Mouse (Mus musculus) hindbrain, embryonic 14.5 days (tissue): ENCODE data around the gene Gm8764. TPM values are rescaled to one million over a fixed set of nuclear protein-coding genes. Genes with fewer than 3 reads are reported as not detected.

Experiments
- ATAC-seq: fragments of 200-750 bp; cut with Nextera tagmentation; 2 replicates; pipeline ENCODE4 v1.8.0; 2017; ENCODE audit warnings: moderate number of reproducible peaks, mild to moderate bottlenecking, moderate TSS enrichment, moderate library complexity; ENCODE audit not compliant: low FRiP score
- DNase-seq: peaks from one replicate; pipeline ENCODE4 v3.0.0-alpha.2; 2015; ENCODE audit warnings: low spot score
- H3K27ac ChIP-seq: fragments of 300-500 bp; sonication (generic); 2 replicates; pipeline ENCODE4 v1.5.1; 2014; ENCODE audit warnings: mild to moderate bottlenecking, moderate library complexity
- H3K27me3 ChIP-seq: fragments of 300-500 bp; sonication (generic); 2 replicates; pipeline ENCODE4 v1.6.1; 2014; ENCODE audit warnings: mild to moderate bottlenecking, low read length, mixed read lengths; ENCODE audit not compliant: control insufficient read depth, insufficient read depth
- H3K36me3 ChIP-seq: fragments of 300-500 bp; sonication (generic); replicated peaks from 2 replicates; pipeline ENCODE4 v1.6.1; 2014; ENCODE audit not compliant: control insufficient read depth, insufficient read depth
- H3K4me1 ChIP-seq: fragments of 300-500 bp; sonication (generic); replicated peaks from 2 replicates; pipeline ENCODE4 v1.6.1; 2014; ENCODE audit warnings: antibody characterized with exemption, low read length, mixed read lengths; ENCODE audit not compliant: control insufficient read depth, insufficient read depth
- H3K4me2 ChIP-seq: fragments of 300-500 bp; sonication (generic); replicated peaks from 2 replicates; pipeline ENCODE4 v1.6.1; 2014; ENCODE audit warnings: mild to moderate bottlenecking, moderate library complexity
- H3K4me3 ChIP-seq: fragments of 300-500 bp; sonication (generic); replicated peaks from 2 replicates; pipeline ENCODE4 v1.5.1; 2014; ENCODE audit warnings: mild to moderate bottlenecking, low read length
- H3K9ac ChIP-seq: fragments of 300-500 bp; sonication (generic); 2 replicates; pipeline ENCODE4 v1.6.1; 2014
- H3K9me3 ChIP-seq: fragments of 300-500 bp; sonication (generic); 2 replicates; pipeline ENCODE4 v1.6.1; 2016; ENCODE audit warnings: low read length; ENCODE audit not compliant: control insufficient read depth
- WGBS: fragments of 180-500 bp; shearing (Covaris S2); extraction: QIAGEN DNeasy Blood & Tissue Kit; methylation state at CpG from one replicate; pipeline ENCODE4 v1.1.7; 2014; 5-methylcytosine and 5-hydroxymethylcytosine counted together
- polyA plus RNA-seq: library from polyadenylated mRNA; unstranded; fragments of >200 nt; fragmentation: Nextera tagmentation; extraction: Ambion mirVana; gene quantifications from 2 replicates; pipeline ENCODE4 v1.2.1, GENCODE M21; 2014

Gene Gm8764
- polyA plus RNA-seq, 1 experiment from 2014 or later: not detected

- no peak overlapping the region for H3K27ac ChIP-seq
- no peak for DNase-seq
- no peak for ATAC-seq
Observed at GRCm38 (mm10) chr10:104210268-104210990, 50.6 kb downstream of the Gm8764 start.

More at GRCm38 (mm10) chr10:104210268-104210990, 50.6 kb downstream of the Gm8764 start:
- WGBS: 81% methylated on average over 3 of the region's 3 CpGs
- Histone ChIP-seq H3K36me3 (no peaks in the 10 kb centered on the region), H3K4me3 (no peak overlapping the region), H3K4me1 (no peaks in the 10 kb centered on the region), H3K4me2 (no peak overlapping the region), H3K27me3 (no peaks in the 10 kb centered on the region), H3K9me3 (no peaks in the 10 kb centered on the region), H3K9ac (no peak overlapping the region)

Other genes with a start within 250 kb of the Gm8764 start
- not detected in 2 replicates for gene Gm21293, start 17.0 kb upstream of the Gm8764 start, polyA plus RNA-seq
- gene Gm6763, start 8.5 kb upstream of the Gm8764 start, polyA plus RNA-seq: not detected in 2 replicates
- not detected in 2 replicates for gene Gm21304, start 8.5 kb downstream of the Gm8764 start, polyA plus RNA-seq
- not detected in 2 replicates for gene Gm21312, start 17.0 kb downstream of the Gm8764 start, polyA plus RNA-seq
- not detected in 2 replicates for gene Gm20765, start 25.5 kb downstream of the Gm8764 start, polyA plus RNA-seq
- gene Gm4340, start 34.0 kb downstream of the Gm8764 start, polyA plus RNA-seq: not detected in 2 replicates